Mouse (Mus musculus) kidney, embryonic 14.5 days (tissue): ENCODE results near the gene Tmem94. TPM values are rescaled to one million over a fixed set of nuclear protein-coding genes. Genes with fewer than 3 reads are reported as not detected.

ENCODE experiments used
- ATAC-seq: fragments of 200-750 bp; cut with Nextera tagmentation; 2 replicates; pipeline ENCODE4 v1.8.0; 2017; ENCODE audit warnings: moderate number of reproducible peaks, mild to moderate bottlenecking, moderate TSS enrichment, moderate library complexity; ENCODE audit not compliant: low FRiP score, low TSS enrichment
- H3K27ac ChIP-seq: fragments of 300-500 bp; sonication (generic); 2 replicates; pipeline ENCODE4 v1.5.1; 2014; ENCODE audit warnings: low read depth, mild to moderate bottlenecking, low read length, moderate library complexity, mixed read lengths
- H3K27me3 ChIP-seq: fragments of 300-500 bp; sonication (generic); 2 replicates; pipeline ENCODE4 v1.6.1; 2014; ENCODE audit warnings: mild to moderate bottlenecking, low read length; ENCODE audit not compliant: control insufficient read depth, insufficient read depth
- H3K36me3 ChIP-seq: fragments of 300-500 bp; sonication (generic); 2 replicates; pipeline ENCODE4 v1.6.1; 2014; ENCODE audit warnings: low read length, mixed read lengths; ENCODE audit not compliant: control insufficient read depth, insufficient read depth
- H3K4me1 ChIP-seq: fragments of 300-500 bp; sonication (generic); 2 replicates; pipeline ENCODE4 v1.6.1; 2014; ENCODE audit warnings: low read length, mixed read lengths; ENCODE audit not compliant: control insufficient read depth, insufficient read depth
- H3K4me2 ChIP-seq: fragments of 300-500 bp; sonication (generic); replicated peaks from 2 replicates; pipeline ENCODE4 v1.6.1; 2014; ENCODE audit warnings: low read depth, mild to moderate bottlenecking, low read length
- H3K4me3 ChIP-seq: fragments of 300-500 bp; sonication (generic); 2 replicates; pipeline ENCODE4 v1.5.1; 2014; ENCODE audit warnings: mild to moderate bottlenecking, low read length
- H3K9ac ChIP-seq: fragments of 300-500 bp; sonication (generic); 2 replicates; pipeline ENCODE4 v1.6.1; 2014; ENCODE audit warnings: low read depth, mild to moderate bottlenecking, low read length, moderate library complexity
- H3K9me3 ChIP-seq: fragments of 300-500 bp; sonication (generic); 2 replicates; pipeline ENCODE4 v1.6.1; 2016; ENCODE audit warnings: low read length; ENCODE audit not compliant: control insufficient read depth
- WGBS: fragments of 180-500 bp; shearing (Covaris S2); extraction: QIAGEN DNeasy Blood & Tissue Kit; methylation state at CpG from one replicate; pipeline ENCODE4 v1.1.7; 2014; 5-methylcytosine and 5-hydroxymethylcytosine counted together
- polyA plus RNA-seq: library from polyadenylated mRNA; unstranded; fragments of >200 nt; fragmentation: Nextera tagmentation; extraction: Ambion mirVana; gene quantifications from 2 replicates; pipeline ENCODE4 v1.2.1, GENCODE M21; 2014

Tmem94 gene
- polyA plus RNA-seq, 1 experiment from 2014 or later = 19.9 TPM

DNA sequence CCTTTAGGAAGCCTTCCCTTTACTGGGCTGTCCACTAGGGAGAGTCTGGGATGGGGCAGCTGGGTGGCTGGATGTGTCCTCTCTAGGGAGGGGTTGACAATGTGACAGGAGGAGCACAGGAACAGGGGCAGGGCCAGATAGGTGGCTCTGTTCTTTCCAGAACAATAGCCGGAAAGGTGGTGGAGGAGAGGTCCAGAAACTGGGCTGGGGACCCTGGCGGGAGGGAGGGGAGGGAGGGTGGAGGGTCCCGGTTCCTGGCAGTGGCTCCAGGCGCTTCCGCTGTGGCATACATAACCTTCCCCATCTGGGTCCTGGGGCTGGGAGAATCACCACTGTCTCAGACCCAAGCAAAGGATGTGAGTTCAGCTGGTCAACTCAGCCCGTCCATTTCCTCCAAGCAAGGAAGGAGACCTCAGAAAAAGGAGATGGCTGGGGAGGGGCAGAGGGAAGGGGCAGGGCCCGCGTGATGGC is 44.1 kb downstream of the Tmem94 start:
- Histone ChIP-seq H3K9ac (peak overlapping the region; percentile 8), H3K4me2 (peak overlapping the region; percentile 13), H3K27me3 (no peaks in the 10 kb centered on the region), H3K27ac (peak overlapping the region; percentile 78), H3K36me3 (peaks cover 35% of the 10 kb centered on the region), H3K4me3 (no peak overlapping the region), H3K9me3 (no peaks in the 10 kb centered on the region), H3K4me1 (peaks cover 47% of the 10 kb centered on the region)
- ATAC-seq = no peak
- WGBS = 56% methylated on average over 8 of the region's 8 CpGs

DNA sequence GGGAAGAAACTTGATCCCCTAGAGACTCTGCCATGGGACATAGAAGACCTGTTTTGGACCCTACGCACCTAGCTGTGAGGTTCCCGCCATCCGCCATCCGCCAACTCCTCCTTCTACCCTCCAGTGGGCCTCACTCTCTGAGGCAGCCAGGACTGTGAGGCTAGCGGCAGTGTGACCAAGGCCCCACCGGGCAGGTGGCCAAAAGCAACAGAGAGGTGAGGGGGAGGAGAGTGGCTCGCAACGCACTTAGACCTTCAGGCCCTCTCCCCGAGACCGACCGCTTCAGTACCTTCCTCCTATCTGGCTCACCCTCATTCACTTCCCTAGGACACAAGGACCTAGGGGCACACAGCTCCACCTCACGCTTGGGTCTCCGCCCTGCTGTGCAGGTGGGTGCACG is 45.1 kb downstream of the Tmem94 start:
- Histone ChIP-seq H3K36me3 (peaks cover 24% of the 10 kb centered on the region), H3K4me2 (peak overlapping the region; percentile 82), H3K27me3 (no peaks in the 10 kb centered on the region), H3K27ac (peak overlapping the region; percentile 30; the same call in 1 of the 2 replicates), H3K4me3 (peak overlapping the region; percentile 84; the same call in 1 of the 2 replicates), H3K4me1 (peaks cover 48% of the 10 kb centered on the region), H3K9ac (peak overlapping the region; percentile 40), H3K9me3 (no peaks in the 10 kb centered on the region)
- WGBS = 38% methylated on average over 14 of the region's 14 CpGs
- no peak for ATAC-seq

DNA sequence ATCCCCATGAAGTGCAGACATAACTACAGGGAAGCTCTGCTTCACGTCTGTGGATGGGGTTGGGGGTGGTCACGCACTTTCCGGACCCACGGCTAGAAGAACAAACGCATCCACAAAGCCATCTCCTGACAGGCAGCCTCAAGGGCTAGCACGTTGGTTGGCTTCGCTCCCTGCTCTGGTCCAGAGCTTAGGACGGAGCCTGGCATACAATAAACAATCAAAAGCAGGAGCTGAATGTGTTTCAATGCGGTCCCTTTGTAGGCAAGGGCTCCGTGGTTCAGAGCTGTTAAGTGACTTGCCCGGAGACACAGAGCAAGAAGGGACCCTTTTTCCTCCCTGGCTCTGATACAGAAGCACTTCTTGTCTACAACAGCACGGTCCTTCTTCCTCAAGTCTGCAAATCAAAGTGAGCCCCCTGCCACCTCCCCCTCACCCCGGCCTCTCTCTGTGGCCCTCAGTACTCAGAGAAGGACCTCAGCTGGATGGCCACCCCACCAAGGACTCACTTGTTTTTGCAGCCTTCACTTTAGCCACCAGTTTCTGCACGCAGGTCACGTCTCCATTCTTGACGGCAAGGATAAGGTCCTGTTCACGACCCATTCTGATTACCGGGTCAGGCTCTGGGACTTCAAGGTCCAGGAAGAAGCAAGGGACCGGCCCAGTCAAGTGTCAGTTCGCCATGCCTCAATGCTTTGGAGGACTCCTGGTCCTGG is 46.3 kb downstream of the Tmem94 start:
- H3K4me1 ChIP-seq = peaks cover 52% of the 10 kb centered on the region
- 74% methylated on average over 20 of the region's 20 CpGs for WGBS

GRCm38 (mm10) chr11:115812095-115812494 is 46.9 kb downstream of the Tmem94 start:
- 35% methylated on average over 7 of the region's 7 CpGs for WGBS
- Histone ChIP-seq H3K27ac (peak overlapping the region; percentile 81), H3K4me2 (peak overlapping the region; percentile 82), H3K36me3 (peaks cover 16% of the 10 kb centered on the region), H3K4me1 (peaks cover 52% of the 10 kb centered on the region), H3K9ac (peak overlapping the region; percentile 84; the same call in 1 of the 2 replicates), H3K27me3 (no peaks in the 10 kb centered on the region), H3K9me3 (no peaks in the 10 kb centered on the region), H3K4me3 (peak overlapping the region; percentile 84)
- ATAC-seq = no peak

More for the DNA sequence above, 46.3 kb downstream of the Tmem94 start:
- H3K4me3 ChIP-seq = peak overlapping the region; percentile 84
- no peaks in the 10 kb centered on the region for H3K9me3 ChIP-seq
- H3K27ac ChIP-seq = no peak overlapping the region
- peaks cover 18% of the 10 kb centered on the region for H3K36me3 ChIP-seq
- H3K27me3 ChIP-seq = no peaks in the 10 kb centered on the region
- H3K4me2 ChIP-seq = peak overlapping the region; percentile 82
- ATAC-seq = no peak
- peak overlapping the region; percentile 1; the same call in 1 of the 2 replicates for H3K9ac ChIP-seq

DNA sequence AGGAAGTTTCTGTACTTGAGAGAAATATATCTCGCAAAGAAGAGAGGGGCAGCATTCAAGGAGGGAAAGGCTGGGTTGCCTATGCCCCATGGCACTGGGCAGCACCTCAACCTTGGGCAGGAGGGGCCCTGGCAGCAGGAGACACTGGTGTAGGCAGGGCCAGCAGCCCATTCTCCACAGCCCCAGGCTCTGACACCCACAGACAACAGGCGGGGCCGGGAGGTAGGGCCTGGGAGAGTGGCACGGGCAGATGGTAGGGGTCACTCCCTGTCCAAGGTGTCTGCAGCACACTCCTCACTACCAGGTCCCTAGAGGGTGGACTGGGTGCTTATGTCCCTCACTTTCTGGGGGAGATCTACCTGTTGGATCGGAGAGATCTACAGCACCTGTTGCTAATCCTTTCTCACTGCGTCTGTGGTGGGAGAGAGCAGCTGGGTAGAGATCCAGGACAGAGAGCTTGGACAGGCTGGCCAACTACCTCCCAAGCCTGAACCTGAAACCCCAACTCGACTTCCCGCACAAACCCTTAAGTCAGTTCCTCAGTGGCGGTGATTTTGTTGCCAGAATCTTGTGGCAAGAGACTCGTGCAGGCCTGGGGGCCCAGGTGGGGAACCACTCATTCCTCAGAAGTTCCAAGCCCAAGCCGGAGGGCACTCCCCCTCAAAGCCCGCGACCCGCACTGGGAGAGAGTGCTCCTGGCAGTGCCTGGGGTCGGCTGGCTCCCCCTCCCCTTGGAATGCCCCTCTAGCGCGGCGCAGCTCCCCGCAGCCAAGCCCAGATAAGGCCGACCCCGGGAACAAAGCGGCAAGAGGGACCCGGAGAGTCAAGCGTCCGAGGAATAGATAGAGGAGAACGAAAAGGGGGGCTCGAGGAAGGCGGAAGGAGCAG is 47.5 kb downstream of the Tmem94 start:
- Histone ChIP-seq H3K27me3 (no peaks in the 10 kb centered on the region), H3K4me1 (peaks cover 52% of the 10 kb centered on the region), H3K27ac (peak overlapping the region; percentile 81), H3K4me3 (peak overlapping the region; percentile 84), H3K36me3 (peaks cover 15% of the 10 kb centered on the region; the same call in 1 of the 2 replicates), H3K9ac (peak overlapping the region; percentile 84), H3K9me3 (no peaks in the 10 kb centered on the region), H3K4me2 (peak overlapping the region; percentile 82)
- WGBS = 4% methylated on average over 28 of the region's 28 CpGs
- peak; percentile 2; the same call in 1 of the 2 replicates for ATAC-seq

DNA sequence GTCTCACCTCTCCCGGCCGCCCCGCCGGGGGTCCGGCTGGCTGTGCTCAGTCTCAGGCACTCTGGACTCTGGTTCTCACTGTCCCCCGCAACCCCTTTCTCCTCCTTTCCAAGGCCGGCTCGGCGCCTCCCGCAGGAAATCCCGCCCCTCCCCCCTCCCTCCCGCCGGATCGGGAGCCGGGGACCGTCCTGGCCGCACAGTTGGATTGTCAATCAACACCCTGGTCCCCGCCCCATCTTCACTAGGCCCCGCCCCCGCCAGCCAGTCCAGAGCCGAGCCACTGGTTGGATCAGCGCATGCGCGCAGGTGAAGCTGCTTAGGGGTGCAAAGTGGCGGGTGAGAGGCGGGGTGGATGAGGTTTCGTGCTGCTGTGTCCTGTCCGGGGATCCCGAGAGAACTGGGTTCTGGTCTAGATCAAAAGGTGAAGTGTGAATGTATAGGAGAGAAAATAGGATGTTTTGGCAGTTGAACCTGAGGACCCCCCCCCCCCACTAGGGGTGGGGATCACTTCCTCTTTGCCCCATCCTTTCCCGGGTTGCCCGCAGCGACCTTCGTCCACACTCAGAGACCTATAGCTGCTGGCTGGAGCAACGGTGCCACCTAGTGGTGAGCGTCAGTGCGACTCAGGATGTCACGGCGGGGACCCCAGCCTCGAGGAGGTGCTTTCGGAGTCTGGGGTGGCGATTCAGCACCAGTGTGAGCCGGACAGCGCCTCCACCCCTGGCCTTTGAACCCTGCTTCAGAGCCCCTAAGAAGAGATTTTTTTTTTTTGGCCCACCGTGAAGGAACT is 48.5 kb downstream of the Tmem94 start, which contains the start of gene Caskin2:
Caskin2 (minus strand) TSS at position 133 of the 790 bp plus-strand sequence.
- ATAC-seq = peak; percentile 90
- H3K4me3 ChIP-seq = peak within 1 kb of the TSS; percentile 84
- peak within 1 kb of the TSS; percentile 81 for H3K27ac ChIP-seq
- H3K9ac ChIP-seq = peak within 1 kb of the TSS; percentile 84
- under 1% methylated on average over 42 of the region's 44 CpGs for WGBS
- H3K4me1 ChIP-seq = peaks cover 45% of the 10 kb centered on the region
- H3K4me2 ChIP-seq = peak within 1 kb of the TSS; percentile 82
- H3K9me3 ChIP-seq = no peaks in the 10 kb centered on the region
- no peaks in the 10 kb centered on the region for H3K27me3 ChIP-seq
- H3K36me3 ChIP-seq = peaks cover 15% of the 10 kb centered on the region; the same call in 1 of the 2 replicates

GRCm38 (mm10) chr11:115814605-115815450 is 49.6 kb downstream of the Tmem94 start, which contains the start of gene Tsen54:
TSS of gene Tsen54 (plus strand) at chr11:115814724.
- H3K36me3 ChIP-seq = peaks cover 17% of the 10 kb centered on the region; the same call in 1 of the 2 replicates
- under 1% methylated on average over 69 of the region's 84 CpGs for WGBS

More at GRCm38 (mm10) chr11:115814605-115815450, 49.6 kb downstream of the Tmem94 start, which contains the start of gene Tsen54:
- Histone ChIP-seq H3K27me3 (no peaks in the 10 kb centered on the region), H3K4me2 (peak within 1 kb of the TSS; percentile 82), H3K4me1 (peaks cover 34% of the 10 kb centered on the region), H3K9me3 (no peaks in the 10 kb centered on the region), H3K9ac (peak within 1 kb of the TSS; percentile 84), H3K27ac (peak within 1 kb of the TSS; percentile 44), H3K4me3 (peak within 1 kb of the TSS; percentile 84)
- peak; percentile 51 for ATAC-seq
